Mouse (Mus musculus) bone marrow macrophage, adult 2 months (primary cell): Measurements from ENCODE around the gene Gm4353.
"Not testable (repeated sequence)": the region's sequence is repeated elsewhere in the genome, so short reads cannot be mapped to it uniquely, and the experiment has no call there.

Source experiments
- CTCF ChIP-seq: IDR thresholded peaks from 2 replicates; pipeline ENCODE4 v1.5.1; 2012; ENCODE audit warnings: low read depth, mild to moderate bottlenecking, low read length, moderate library complexity
- POLR2A ChIP-seq: IDR thresholded peaks from 2 replicates; pipeline ENCODE4 v1.6.1; 2012; ENCODE audit warnings: mild to moderate bottlenecking, low read depth, low read length, borderline replicate concordance

GRCm38 (mm10) chr7:116084366-116084765, at the start of gene Gm4353:
- not testable (repeated sequence) for TF ChIP-seq CTCF, POLR2A
